Mouse (Mus musculus) lung, adult 2 months (tissue): ENCODE results near the gene Fam160a2.

Experiments used
- CTCF ChIP-seq: fragments of 200-500 bp; IDR thresholded peaks from 2 replicates; pipeline ENCODE4 v1.5.1; 2011; ENCODE audit warnings: mild to moderate bottlenecking, low read length, control low read depth; ENCODE audit not compliant: insufficient read depth
- POLR2A ChIP-seq: fragments of 200-500 bp; IDR thresholded peaks from 2 replicates; pipeline ENCODE4 v1.6.1; 2011; ENCODE audit warnings: low read depth, mild to moderate bottlenecking, control low read depth, low read length, borderline replicate concordance; ENCODE audit errors: extremely low read depth

DNA sequence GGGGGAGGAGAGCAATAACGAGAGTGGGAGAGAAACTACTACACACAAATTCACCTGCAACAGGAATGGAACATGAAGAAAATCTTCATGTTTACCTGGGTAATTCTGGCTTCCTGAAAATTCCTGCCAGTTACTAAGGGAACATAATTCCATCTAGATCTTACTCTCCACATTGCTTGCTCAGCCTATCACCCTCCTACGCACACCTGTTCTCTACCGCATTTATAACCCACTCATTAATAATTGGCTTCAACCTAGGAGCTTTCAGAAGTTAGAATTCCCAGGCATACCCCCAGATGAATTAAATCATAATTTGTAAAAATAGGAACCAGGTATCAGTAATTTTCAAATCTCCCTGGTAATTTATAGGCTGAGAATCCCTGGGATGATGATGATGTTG lies 25.9 kb downstream of the Fam160a2 start:
- no peak for TF ChIP-seq CTCF
- no peak for TF ChIP-seq POLR2A
